Mouse (Mus musculus) heart, adult 9 months (tissue): ENCODE data around the gene Slc38a9.
"Not testable (repeated sequence)": the region's sequence is repeated elsewhere in the genome, so short reads cannot be mapped to it uniquely, and the experiment has no call there.

ENCODE experiments used
- DNase-seq, 2 experiments: peaks; one replicate each; pipeline ENCODE4 v3.0.0; 2022; ENCODE audit warnings: low spot score in 2 of 2

The Slc38a9 gene

DNA sequence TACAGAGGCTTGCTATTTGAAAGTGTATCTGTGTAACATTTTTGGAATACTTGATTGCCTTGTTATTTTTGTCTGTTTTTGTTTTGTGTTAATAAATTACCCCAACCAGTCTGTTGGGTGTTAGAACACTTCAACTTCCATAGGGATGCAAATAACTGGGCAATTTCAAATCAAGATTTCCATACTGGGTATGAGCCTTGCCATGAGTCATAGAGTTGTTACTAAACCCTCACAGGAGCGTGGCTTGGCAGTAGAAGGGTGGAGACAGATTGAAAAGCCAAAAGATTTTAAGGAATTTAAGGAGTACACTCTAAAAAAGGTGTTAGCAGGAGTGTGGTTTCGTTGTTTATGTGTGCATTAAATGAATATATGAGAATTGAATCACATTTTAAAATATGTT is 22.8 kb downstream of the Slc38a9 start:
- no peak for DNase-seq

GRCm38 (mm10) chr13:112683970-112684369 is 23.4 kb downstream of the Slc38a9 start:
- no peak for DNase-seq

- no peak for DNase-seq
Observed at GRCm38 (mm10) chr13:112686155-112686554, 25.6 kb downstream of the Slc38a9 start.

- DNase-seq: no peak
Observed at GRCm38 (mm10) chr13:112692870-112693553, 32.5 kb downstream of the Slc38a9 start.

GRCm38 (mm10) chr13:112695526-112696240 is 35.1 kb downstream of the Slc38a9 start:
- no peak for DNase-seq

GRCm38 (mm10) chr13:112701256-112701655 is 40.7 kb downstream of the Slc38a9 start:
- peak in 1 of 2 experiments; percentile 16 for DNase-seq

DNA sequence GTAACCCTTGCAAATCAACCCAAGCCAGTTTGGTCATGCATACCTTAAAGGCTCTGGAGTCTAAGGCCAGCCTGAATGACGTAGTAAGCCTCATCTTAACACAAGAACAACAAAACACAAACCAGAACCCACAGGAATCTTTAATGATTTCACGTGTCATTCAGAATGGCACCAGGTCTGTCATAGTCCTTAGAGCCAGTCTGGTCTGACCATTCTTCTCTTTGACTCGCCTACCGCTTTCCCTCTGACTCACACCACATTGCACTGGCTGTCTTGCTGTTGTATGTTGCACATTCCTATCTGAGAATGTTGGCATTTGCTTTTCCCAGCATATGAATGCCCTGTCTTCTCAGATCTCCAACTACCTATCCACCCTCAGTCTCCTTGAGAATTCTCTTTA is 45.8 kb downstream of the Slc38a9 start:
- DNase-seq: no peak

GRCm38 (mm10) chr13:112720078-112720736 is 59.7 kb downstream of the Slc38a9 start:
- no peak for DNase-seq

- DNase-seq: peak; percentile 72 to 77
Observed at GRCm38 (mm10) chr13:112721946-112722729, 61.6 kb downstream of the Slc38a9 start.

DNA sequence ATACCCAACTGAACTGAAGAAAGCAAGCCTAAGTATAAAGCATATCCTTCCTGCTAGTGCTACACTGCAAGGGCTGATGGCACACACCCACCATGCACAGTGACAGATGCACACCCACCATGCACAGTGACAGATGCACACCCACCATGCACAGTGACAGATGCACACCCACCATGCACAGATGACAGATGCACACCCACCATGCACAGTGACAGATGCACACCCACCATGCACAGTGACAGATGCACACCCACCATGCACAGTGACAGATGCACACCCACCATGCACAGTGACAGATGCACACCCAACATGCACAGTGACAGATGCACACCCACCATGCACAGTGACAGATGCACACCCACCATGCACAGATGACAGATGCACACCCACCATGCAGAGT is 63.7 kb downstream of the Slc38a9 start:
- not testable (repeated sequence) for DNase-seq

GRCm38 (mm10) chr13:112726002-112726401 is 65.5 kb downstream of the Slc38a9 start:
- no peak for DNase-seq

DNA sequence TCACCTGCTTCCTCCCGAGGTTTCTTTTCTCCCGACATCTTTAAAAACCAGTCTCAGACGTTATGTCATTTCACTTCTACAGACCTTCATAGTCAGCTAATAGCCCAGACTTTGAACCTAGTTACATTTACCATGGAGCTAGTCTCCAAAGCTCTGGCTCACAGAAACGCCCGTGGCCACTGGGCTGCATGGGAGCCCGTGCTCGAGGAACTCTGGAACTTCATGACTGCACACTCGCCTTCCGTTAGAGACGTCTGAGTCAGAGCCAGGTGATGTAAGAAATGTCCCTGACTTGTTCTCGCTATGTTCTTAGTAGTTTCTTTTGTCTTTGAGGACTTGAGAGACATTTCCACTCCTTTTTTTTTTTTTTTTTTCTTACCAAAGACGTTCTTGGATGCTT is 72.8 kb downstream of the Slc38a9 start:
- DNase-seq: no peak

DNA sequence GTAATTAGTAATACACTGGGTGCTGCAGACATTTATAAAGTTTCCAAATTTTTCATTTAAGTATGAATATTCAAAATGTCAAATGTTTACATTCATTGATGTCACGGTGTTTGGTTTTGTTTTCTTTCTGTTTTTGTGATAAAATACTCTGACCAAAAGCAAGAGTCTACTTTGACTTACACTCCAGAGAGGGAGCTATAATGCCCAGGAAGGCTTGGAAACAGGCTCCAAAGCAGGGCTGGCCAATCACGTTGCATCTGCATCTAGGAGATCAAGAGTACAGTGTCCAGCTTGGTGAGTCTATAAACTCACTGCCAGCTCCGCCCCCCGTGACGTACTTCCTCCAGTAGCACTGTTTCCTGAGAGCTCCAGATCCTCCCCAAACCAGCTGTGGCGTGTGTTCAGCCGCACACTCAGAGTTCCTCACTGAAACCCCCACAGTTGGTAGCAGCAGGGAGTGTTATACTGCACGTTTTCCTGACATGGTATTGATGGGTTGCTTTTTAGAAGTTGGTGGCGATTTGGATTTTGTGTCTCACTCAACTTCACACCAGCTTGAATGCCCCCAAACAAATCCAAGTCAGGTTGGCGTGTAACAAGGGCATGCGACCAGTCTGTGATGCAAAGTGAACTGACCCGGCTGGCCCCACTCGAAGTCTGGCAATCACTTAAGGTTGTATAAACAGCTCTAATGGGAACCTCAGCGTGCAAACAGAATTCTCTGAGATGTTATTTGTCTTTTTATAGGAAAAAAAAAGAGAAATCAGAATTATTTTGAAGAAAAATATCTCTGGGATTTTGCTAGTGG is 74.6 kb downstream of the Slc38a9 start:
- DNase-seq: peak; percentile 30 to 34

- DNase-seq: no peak
Observed at GRCm38 (mm10) chr13:112736407-112736806, 75.9 kb downstream of the Slc38a9 start.

DNA sequence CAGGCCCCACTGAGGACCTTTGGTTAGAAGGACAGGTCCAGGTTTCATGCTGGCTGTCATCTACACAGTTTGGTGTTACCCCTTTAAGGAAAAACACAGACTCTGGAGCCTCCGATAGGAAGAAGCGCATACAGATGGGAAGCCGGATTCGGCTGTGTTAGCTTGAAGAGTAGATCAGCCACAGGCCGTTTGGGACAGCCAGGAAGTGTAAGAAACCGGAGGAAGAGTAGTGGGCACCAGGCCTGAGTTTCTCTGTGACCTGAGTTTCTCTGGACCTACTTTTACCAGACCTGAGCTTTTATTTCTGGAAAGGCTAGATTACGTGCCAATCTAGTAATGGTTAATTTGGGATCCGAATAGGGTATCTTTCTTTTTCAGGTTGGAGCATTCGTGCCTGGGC is 76.6 kb downstream of the Slc38a9 start:
- DNase-seq: no peak

- DNase-seq: no peak
Observed at GRCm38 (mm10) chr13:112738005-112738404, 77.5 kb downstream of the Slc38a9 start.

DNA sequence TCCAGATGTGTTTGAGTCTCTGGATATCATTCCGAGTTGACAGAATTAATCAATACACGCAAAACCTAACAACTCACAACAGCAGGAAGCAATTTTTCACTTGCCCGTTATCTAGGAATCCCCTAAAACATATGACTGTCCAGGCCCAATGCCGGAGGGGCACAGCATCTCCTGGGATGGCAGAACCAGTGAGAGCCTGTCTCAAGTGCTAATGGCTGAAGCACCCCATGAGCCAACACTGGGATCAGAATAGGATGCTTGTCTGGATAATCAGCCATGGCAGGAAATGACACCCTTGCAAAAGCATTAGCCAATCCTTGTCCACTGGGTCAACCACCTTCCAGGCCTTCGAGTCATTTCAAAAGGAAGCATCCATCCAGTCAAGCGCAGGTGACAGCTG is 79.5 kb downstream of the Slc38a9 start:
- no peak for DNase-seq

- DNase-seq: no peak
Observed at GRCm38 (mm10) chr13:112742076-112742830, 81.7 kb downstream of the Slc38a9 start.

DNA sequence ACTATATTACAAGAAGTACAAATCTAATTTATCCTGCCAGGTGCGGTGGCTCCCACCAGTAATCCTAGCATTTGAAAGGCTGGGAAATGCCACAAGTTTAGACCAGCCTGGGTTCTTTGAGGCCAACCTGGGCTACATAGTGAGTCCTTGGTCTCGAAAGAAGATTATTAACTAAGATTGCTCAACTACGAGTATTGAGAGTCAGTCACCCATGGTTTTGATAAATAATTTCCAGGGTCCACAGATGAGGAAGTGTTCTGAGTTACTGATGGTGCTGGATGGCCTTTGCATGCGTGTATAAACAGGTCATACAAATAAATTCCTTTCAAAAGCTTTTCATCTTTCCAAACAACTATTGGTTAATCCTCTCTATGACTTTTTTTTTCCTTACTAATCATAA is 83.1 kb downstream of the Slc38a9 start:
- DNase-seq: no peak

DNA sequence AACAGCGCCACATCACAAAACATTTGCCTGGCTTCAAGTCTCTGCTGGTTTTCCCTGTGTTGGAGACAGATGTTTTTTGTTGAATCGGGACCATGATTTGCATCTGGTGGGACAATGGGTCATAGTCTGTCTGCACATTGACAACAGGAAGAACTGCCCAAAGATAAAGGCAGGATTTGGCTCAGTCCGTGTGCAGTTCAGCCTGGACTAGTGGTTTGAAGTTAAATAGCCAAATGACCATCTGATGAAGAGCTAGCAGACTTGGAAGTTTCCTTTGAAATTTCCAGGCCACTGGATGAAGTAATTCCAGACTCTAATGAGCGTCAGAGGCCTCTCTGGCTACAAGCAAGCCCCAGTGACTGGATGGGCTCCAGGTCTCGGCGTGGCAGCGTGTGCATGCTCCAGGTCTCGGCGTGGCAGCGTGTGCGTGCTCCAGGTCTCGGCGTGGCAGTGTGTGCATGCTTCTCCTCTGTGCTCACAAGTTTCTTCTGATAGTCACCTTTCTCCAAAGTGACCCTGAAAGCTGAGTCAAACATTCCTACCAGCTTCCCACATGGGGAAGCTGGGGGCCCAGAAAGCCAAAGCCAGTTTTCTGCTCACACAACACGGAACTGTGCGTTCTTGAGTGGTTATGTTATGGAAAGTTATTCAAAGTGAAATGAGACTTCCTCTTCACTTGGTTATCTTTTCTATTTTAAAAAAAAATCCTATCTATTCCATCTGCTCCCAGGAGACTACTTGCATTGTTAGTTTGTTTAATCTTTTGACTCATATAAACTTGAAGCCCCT is 83.7 kb downstream of the Slc38a9 start:
- peak; percentile 84 to 90 for DNase-seq
